Mouse (Mus musculus) gastrocnemius, adult 8-10 months (tissue): ENCODE results near the gene Olfr444. TPM values are rescaled to one million over a fixed set of nuclear protein-coding genes. Genes with fewer than 3 reads are reported as not detected.

Experiments
- DNase-seq, 2 experiments: peaks; one replicate each; pipeline ENCODE4 v3.0.0; 2022; ENCODE audit warnings: low spot score in 2 of 2
- total RNA-seq, 4 experiments: library from RNA; stranded (reverse); gene quantifications; 2 replicates each; pipeline ENCODE4 v1.2.4; 2022

The Olfr444 gene
- not detected for total RNA-seq

DNA sequence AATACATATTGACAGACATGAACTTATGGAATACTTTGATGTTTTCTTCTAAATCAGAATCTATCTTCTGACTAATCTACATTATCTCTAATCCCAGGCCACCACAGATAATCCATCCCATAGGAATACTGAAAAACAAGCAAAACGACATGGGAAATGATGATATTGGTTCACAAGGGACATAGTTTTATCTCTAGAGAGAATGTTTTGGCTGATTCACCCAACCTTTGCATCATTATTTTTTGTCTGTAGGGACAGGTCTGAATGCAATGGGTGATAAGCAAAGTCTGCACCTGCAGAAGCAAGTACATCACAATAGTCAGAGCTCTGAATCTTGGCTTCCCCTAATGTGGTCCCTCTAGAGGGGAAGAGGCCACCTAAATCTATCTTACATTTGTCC, at the start of gene Olfr444:
Gene Olfr444 (plus strand): TSS at position 301 of the 400 bp plus-strand sequence.
- DNase-seq: no peak

DNA sequence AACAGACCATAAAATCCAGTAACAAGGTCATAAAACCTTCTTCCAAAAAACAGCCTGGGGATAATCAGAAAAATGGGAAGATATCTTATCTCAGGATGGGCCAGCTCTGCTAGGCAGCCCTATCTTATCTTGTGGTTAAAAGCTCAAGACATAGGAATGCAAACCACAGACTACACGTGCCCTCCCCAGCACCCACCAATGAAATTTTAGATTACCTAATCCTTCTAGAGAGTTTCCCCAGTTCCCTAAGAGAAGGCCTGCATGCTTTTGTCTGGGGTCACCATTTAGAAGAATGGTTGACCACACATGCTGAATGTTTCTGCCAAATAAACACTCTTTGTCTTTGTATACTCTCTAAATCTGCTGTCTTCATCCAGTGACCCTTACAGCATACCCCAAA, 48.5 kb upstream of the Olfr444 start:
- no peak for DNase-seq

DNA sequence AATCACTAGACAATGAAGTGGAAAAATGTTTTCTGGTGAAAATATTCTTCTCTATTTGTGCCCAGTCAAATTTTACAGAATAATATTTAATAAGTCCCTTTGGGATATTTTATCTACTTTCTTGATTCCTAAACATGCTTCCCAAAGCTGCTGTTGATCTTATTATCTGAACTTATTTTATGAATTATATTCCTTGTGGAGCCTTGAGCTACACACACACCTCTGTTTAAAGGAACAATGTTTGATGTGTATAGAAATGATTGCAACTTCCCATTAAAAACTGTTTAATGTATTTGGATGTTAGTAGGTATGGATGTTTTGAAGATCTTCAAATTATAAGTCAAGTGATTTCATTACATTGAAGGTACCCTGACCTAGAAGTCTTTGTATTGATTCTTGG, 40.3 kb upstream of the Olfr444 start, which contains the start of gene Olfr447:
Gene Olfr447 (plus strand): TSS at position 301 of the 400 bp plus-strand sequence.
- DNase-seq: no peak

DNA sequence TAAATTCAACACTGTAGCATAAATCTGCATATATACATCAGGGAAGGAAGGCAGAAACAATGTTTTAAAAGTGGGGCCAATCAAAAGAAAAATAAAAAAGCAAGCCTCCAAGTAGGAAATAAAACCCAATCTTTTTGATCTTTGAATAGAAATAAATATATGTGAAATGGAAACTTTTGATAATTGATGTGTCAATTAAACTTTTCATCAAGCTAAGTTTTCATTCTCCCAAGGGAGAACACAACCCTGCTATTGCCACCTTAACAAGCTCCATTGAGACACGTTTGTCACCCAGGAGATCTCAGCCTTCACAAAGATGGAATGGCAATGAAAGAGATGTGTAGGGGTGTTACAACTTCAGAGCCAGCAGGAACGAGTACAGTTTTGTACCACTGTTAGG, 27.8 kb upstream of the Olfr444 start, which contains the start of gene Olfr446:
Gene Olfr446 (plus strand): TSS at position 301 of the 400 bp plus-strand sequence.
- no peak for DNase-seq

DNA sequence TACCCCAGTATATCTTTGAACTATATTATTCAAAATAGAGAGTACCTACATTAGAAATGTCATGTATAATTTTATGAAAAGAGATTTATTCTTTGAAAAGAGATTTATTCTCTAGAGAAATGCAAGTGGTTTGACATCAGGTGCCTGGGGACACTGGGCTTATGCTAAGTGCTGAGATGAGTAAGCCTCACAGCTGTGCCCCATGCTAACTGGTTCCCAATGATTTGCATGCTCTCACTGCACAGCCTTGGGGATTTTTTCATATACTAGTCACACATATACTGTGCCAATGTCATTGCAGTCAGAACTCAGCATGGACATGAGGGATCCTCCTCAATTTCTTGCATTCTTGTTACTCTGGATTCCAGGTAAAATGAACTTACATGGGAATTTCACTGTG, 31.5 kb downstream of the Olfr444 start:
- DNase-seq: no peak

Other genes with a start within 250 kb of the Olfr444 start
- gene Tcaf1, start 239.0 kb upstream of the Olfr444 start, total RNA-seq: 1 to 10 TPM; 3.9 to 6.3 (median 4.7) TPM
- gene Olfr453, start 209.7 kb upstream of the Olfr444 start, total RNA-seq: not detected
- gene Olfr38, start 192.7 kb upstream of the Olfr444 start, total RNA-seq: not detected
- gene Olfr452, start 164.0 kb upstream of the Olfr444 start, total RNA-seq: not detected
- gene Olfr450, start 137.1 kb upstream of the Olfr444 start, total RNA-seq: not detected
- not detected for gene Olfr449, start 114.7 kb upstream of the Olfr444 start, total RNA-seq
- not detected for gene Olfr448, start 58.6 kb upstream of the Olfr444 start, total RNA-seq
- not detected for gene Olfr447, start 40.2 kb upstream of the Olfr444 start, total RNA-seq
- not detected for gene Olfr446, start 27.7 kb upstream of the Olfr444 start, total RNA-seq
- gene Olfr441, start 157.3 kb downstream of the Olfr444 start, total RNA-seq: not detected
- not detected for gene Olfr237-ps1, start 197.5 kb downstream of the Olfr444 start, total RNA-seq
- not detected for gene Olfr437, start 214.2 kb downstream of the Olfr444 start, total RNA-seq
- gene Olfr13, start 223.1 kb downstream of the Olfr444 start, total RNA-seq: not detected
- gene Olfr435, start 248.1 kb downstream of the Olfr444 start, total RNA-seq: not detected